Mouse (Mus musculus) midbrain, embryonic 15.5 days (tissue): ENCODE results near the gene Olfr62. TPM values are rescaled to one million over a fixed set of nuclear protein-coding genes. Genes with fewer than 3 reads are reported as not detected.

ENCODE experiments used
- ATAC-seq: fragments of 200-750 bp; cut with Nextera tagmentation; replicated peaks from 2 replicates; pipeline ENCODE4 v1.8.0; 2017; ENCODE audit warnings: moderate TSS enrichment
- H3K27ac ChIP-seq: fragments of 300-500 bp; sonication (generic); 2 replicates; pipeline ENCODE4 v1.5.1; 2015; ENCODE audit warnings: mild to moderate bottlenecking, inconsistent platforms
- H3K27me3 ChIP-seq: fragments of 300-500 bp; sonication (generic); replicated peaks from 2 replicates; pipeline ENCODE4 v1.6.1; 2015; ENCODE audit warnings: inconsistent platforms
- H3K36me3 ChIP-seq: fragments of 300-500 bp; sonication (generic); replicated peaks from 2 replicates; pipeline ENCODE4 v1.6.1; 2015; ENCODE audit warnings: inconsistent platforms
- H3K4me1 ChIP-seq: fragments of 300-500 bp; sonication (generic); 2 replicates; pipeline ENCODE4 v1.6.1; 2015; ENCODE audit warnings: inconsistent platforms
- H3K4me2 ChIP-seq: fragments of 300-500 bp; sonication (generic); 2 replicates; pipeline ENCODE4 v1.6.1; 2015; ENCODE audit warnings: inconsistent platforms, mild to moderate bottlenecking, moderate library complexity
- H3K4me3 ChIP-seq: fragments of 300-500 bp; sonication (generic); 2 replicates; pipeline ENCODE4 v1.5.1; 2015; ENCODE audit warnings: mild to moderate bottlenecking, inconsistent platforms
- H3K9ac ChIP-seq: fragments of 300-500 bp; sonication (generic); 2 replicates; pipeline ENCODE4 v1.6.1; 2015; ENCODE audit warnings: mild to moderate bottlenecking, inconsistent platforms
- H3K9me3 ChIP-seq: fragments of 300-500 bp; sonication (generic); 2 replicates; pipeline ENCODE4 v1.6.1; 2016; ENCODE audit warnings: inconsistent platforms
- WGBS: fragments of 180-500 bp; shearing (Covaris S2); methylation state at CpG from one replicate; pipeline ENCODE4 v1.1.7; 2015; ENCODE audit warnings: mixed read lengths; 5-methylcytosine and 5-hydroxymethylcytosine counted together
- polyA plus RNA-seq: library from polyadenylated mRNA; unstranded; fragments of >200 nt; fragmentation: Nextera tagmentation; extraction: Ambion mirVana; gene quantifications from 2 replicates; pipeline ENCODE4 v1.2.1, GENCODE M21; 2015

The Olfr62 gene
- not detected in 2 replicates for polyA plus RNA-seq

- Histone ChIP-seq H3K9me3 (no peaks in the 10 kb centered on the region), H3K4me2 (no peak within 1 kb of the TSS), H3K4me3 (no peak within 1 kb of the TSS), H3K9ac (no peak within 1 kb of the TSS), H3K27ac (no peak within 1 kb of the TSS), H3K27me3 (no peaks in the 10 kb centered on the region), H3K36me3 (no peaks in the 10 kb centered on the region), H3K4me1 (no peaks in the 10 kb centered on the region)
- no peak for ATAC-seq
These were observed at the start of gene Olfr62 for GRCm38 (mm10) chr4:118658652-118659051. Olfr62 (plus strand) TSS chr4:118658952.

- no peak for ATAC-seq
- no peak overlapping the region for H3K4me2 ChIP-seq
- WGBS: 69% methylated on average over 3 of the region's 3 CpGs
- no peak overlapping the region for H3K4me3 ChIP-seq
- no peak overlapping the region for H3K9ac ChIP-seq
- no peaks in the 10 kb centered on the region for H3K27me3 ChIP-seq
- H3K36me3 ChIP-seq: no peaks in the 10 kb centered on the region
- no peak overlapping the region for H3K27ac ChIP-seq
- no peaks in the 10 kb centered on the region for H3K9me3 ChIP-seq
- no peaks in the 10 kb centered on the region for H3K4me1 ChIP-seq
These were observed 48.9 kb upstream of the Olfr62 start for GRCm38 (mm10) chr4:118609836-118610235.

GRCm38 (mm10) chr4:118612619-118613018 lies 46.1 kb upstream of the Olfr62 start:
- Histone ChIP-seq H3K27ac (no peak overlapping the region), H3K4me3 (no peak overlapping the region), H3K36me3 (no peaks in the 10 kb centered on the region), H3K4me2 (no peak overlapping the region), H3K4me1 (no peaks in the 10 kb centered on the region), H3K9ac (no peak overlapping the region), H3K27me3 (no peaks in the 10 kb centered on the region), H3K9me3 (no peaks in the 10 kb centered on the region)
- ATAC-seq: no peak
- 26% methylated on average over 11 of the region's 11 CpGs for WGBS

GRCm38 (mm10) chr4:118615412-118615811 lies 43.3 kb upstream of the Olfr62 start:
- no peaks in the 10 kb centered on the region for H3K27me3 ChIP-seq
- WGBS: 78% methylated on average over 11 of the region's 11 CpGs
- no peak overlapping the region for H3K4me3 ChIP-seq
- H3K9me3 ChIP-seq: no peaks in the 10 kb centered on the region
- H3K9ac ChIP-seq: no peak overlapping the region
- no peaks in the 10 kb centered on the region for H3K4me1 ChIP-seq
- H3K27ac ChIP-seq: no peak overlapping the region
- ATAC-seq: no peak
- H3K36me3 ChIP-seq: no peaks in the 10 kb centered on the region
- no peak overlapping the region for H3K4me2 ChIP-seq

GRCm38 (mm10) chr4:118620279-118620966 lies 38.3 kb upstream of the Olfr62 start, which contains the start of the genes Cfap57 and Ebna1bp2:
Cfap57 (minus strand) TSS chr4:118620777.
Ebna1bp2 (plus strand) TSS chr4:118620799.
- Histone ChIP-seq H3K9ac (peak within 1 kb of the TSS; percentile 64), H3K27ac (peak within 1 kb of the TSS; percentile 65), H3K9me3 (no peaks in the 10 kb centered on the region), H3K4me2 (peak within 1 kb of the TSS; percentile 94), H3K36me3 (peaks cover 19% of the 10 kb centered on the region), H3K4me1 (peaks cover 12% of the 10 kb centered on the region), H3K27me3 (no peaks in the 10 kb centered on the region), H3K4me3 (peak within 1 kb of the TSS; percentile 62)
- under 1% methylated on average over 31 of the region's 41 CpGs for WGBS
- peak; percentile 94 for ATAC-seq

- peak overlapping the region; percentile 64 for H3K9ac ChIP-seq
- WGBS: under 1% methylated on average over 23 of the region's 23 CpGs
- no peak overlapping the region for H3K27ac ChIP-seq
- peak overlapping the region; percentile 94 for H3K4me2 ChIP-seq
- no peaks in the 10 kb centered on the region for H3K9me3 ChIP-seq
- H3K36me3 ChIP-seq: peaks cover 22% of the 10 kb centered on the region
- H3K4me1 ChIP-seq: peaks cover 12% of the 10 kb centered on the region
- ATAC-seq: no peak; the same call in 1 of the 2 replicates
- peak overlapping the region; percentile 62 for H3K4me3 ChIP-seq
- H3K27me3 ChIP-seq: no peaks in the 10 kb centered on the region
These were observed 37.8 kb upstream of the Olfr62 start for GRCm38 (mm10) chr4:118620967-118621320.

GRCm38 (mm10) chr4:118621781-118622180 lies 37.0 kb upstream of the Olfr62 start:
- no peak overlapping the region for H3K9ac ChIP-seq
- H3K27me3 ChIP-seq: no peaks in the 10 kb centered on the region
- H3K4me3 ChIP-seq: peak overlapping the region; percentile 62
- peaks cover 27% of the 10 kb centered on the region for H3K36me3 ChIP-seq
- peaks cover 12% of the 10 kb centered on the region for H3K4me1 ChIP-seq
- no peaks in the 10 kb centered on the region for H3K9me3 ChIP-seq
- no peak for ATAC-seq
- peak overlapping the region; percentile 94 for H3K4me2 ChIP-seq
- 91% methylated on average over 9 of the region's 9 CpGs for WGBS
- no peak overlapping the region for H3K27ac ChIP-seq

GRCm38 (mm10) chr4:118630261-118630660 lies 28.5 kb upstream of the Olfr62 start:
- no peaks in the 10 kb centered on the region for H3K9me3 ChIP-seq
- WGBS: 83% methylated on average over 5 of the region's 5 CpGs
- H3K4me1 ChIP-seq: no peaks in the 10 kb centered on the region
- H3K4me3 ChIP-seq: no peak overlapping the region
- no peak overlapping the region for H3K27ac ChIP-seq
- peaks cover 30% of the 10 kb centered on the region for H3K36me3 ChIP-seq
- ATAC-seq: no peak
- no peaks in the 10 kb centered on the region for H3K27me3 ChIP-seq
- H3K9ac ChIP-seq: no peak overlapping the region
- no peak overlapping the region for H3K4me2 ChIP-seq

- Histone ChIP-seq H3K9ac (no peak overlapping the region), H3K4me2 (no peak overlapping the region), H3K36me3 (no peaks in the 10 kb centered on the region), H3K4me3 (no peak overlapping the region), H3K27ac (no peak overlapping the region), H3K4me1 (no peaks in the 10 kb centered on the region), H3K27me3 (no peaks in the 10 kb centered on the region), H3K9me3 (no peaks in the 10 kb centered on the region)
- ATAC-seq: no peak
- 44% methylated on average over 20 of the region's 20 CpGs for whole genome bisulfite sequencing
These were observed 16.2 kb upstream of the Olfr62 start for GRCm38 (mm10) chr4:118642346-118643190.

GRCm38 (mm10) chr4:118645234-118645633 lies 13.5 kb upstream of the Olfr62 start:
- Histone ChIP-seq H3K4me3 (no peak overlapping the region), H3K27me3 (no peaks in the 10 kb centered on the region), H3K4me1 (no peaks in the 10 kb centered on the region), H3K4me2 (no peak overlapping the region), H3K36me3 (no peaks in the 10 kb centered on the region), H3K9ac (no peak overlapping the region), H3K27ac (no peak overlapping the region), H3K9me3 (no peaks in the 10 kb centered on the region)
- 7% methylated on average over 2 of the region's 2 CpGs for WGBS
- ATAC-seq: no peak

- no peaks in the 10 kb centered on the region for H3K4me1 ChIP-seq
- H3K9ac ChIP-seq: no peak overlapping the region
- no peak for ATAC-seq
- H3K27ac ChIP-seq: no peak overlapping the region
- no peaks in the 10 kb centered on the region for H3K9me3 ChIP-seq
- no peaks in the 10 kb centered on the region for H3K36me3 ChIP-seq
- WGBS: 72% methylated on average over 2 of the region's 2 CpGs
- H3K4me2 ChIP-seq: no peak overlapping the region
- no peaks in the 10 kb centered on the region for H3K27me3 ChIP-seq
- H3K4me3 ChIP-seq: no peak overlapping the region
These were observed 28.3 kb downstream of the Olfr62 start for GRCm38 (mm10) chr4:118687086-118687485.

GRCm38 (mm10) chr4:118692412-118692973 lies 33.7 kb downstream of the Olfr62 start, which contains the start of gene Olfr1342:
Olfr1342 (minus strand) TSS chr4:118692756.
- Histone ChIP-seq H3K9ac (no peak within 1 kb of the TSS), H3K27ac (no peak within 1 kb of the TSS), H3K4me2 (no peak within 1 kb of the TSS), H3K4me1 (no peaks in the 10 kb centered on the region), H3K36me3 (no peaks in the 10 kb centered on the region), H3K27me3 (no peaks in the 10 kb centered on the region), H3K4me3 (no peak within 1 kb of the TSS), H3K9me3 (no peaks in the 10 kb centered on the region)
- WGBS: 53% methylated on average over 12 of the region's 12 CpGs
- ATAC-seq: no peak
